Mouse (Mus musculus) monocyte, adult 2 months (primary cell): ENCODE data around the gene Tmem262.

Experiments
- DNase-seq, 2 experiments: peaks; one replicate each; pipeline ENCODE4 v3.0.0; 2022; ENCODE audit warnings: low spot score in 2 of 2, low read depth in 1 of 2

The Tmem262 gene

DNA sequence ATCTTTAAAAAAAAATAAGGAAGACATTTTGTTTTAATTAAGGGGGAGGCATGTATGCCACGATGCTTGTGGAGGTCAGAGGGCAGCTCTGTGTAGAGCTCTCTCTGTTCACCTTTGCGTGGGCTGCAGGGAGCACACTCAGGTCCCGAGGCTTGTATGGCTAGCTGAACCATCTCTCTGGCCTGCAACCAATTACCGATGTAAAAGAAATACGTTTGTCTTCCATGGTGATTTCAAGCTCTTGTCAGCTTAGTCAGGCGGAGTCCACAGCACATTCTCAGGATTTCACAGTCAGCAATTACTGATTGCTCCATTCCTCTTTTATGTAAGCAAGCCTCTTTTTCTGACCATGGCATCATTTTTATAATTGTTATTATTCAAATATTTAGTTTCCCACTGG, 21.4 kb downstream of the Tmem262 start:
- no peak for DNase-seq

DNA sequence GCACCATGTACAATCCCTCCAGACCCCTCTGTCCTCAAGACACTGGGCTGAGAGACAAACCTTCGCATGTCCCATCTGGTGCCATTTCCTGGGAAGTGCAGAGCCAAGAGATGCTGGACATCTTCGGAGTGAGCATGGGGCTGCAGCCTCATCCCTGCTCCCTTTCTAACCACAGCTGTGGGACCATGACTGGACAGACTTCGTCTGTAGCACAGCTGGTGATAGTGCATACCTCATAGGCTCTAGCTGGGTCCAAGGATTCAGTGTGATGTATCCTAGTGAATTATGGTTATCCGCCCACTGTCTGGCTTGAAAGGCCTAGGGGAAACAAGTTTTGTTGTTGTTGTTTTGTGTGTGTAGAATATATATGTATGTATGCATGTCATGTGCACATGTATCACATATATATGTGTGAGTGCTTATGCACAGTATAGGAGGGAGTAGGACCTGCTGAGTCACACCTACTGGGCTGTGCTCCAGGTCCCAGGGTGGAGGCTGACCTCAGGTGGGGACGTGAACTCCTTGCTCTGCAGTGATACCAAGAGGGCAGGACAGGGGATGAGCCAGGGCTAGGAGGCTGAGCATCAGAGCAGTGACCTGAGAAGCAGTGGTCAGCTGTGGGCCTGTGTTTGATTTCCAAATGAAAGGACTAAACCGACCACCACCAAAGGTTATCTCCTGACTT, 22.5 kb downstream of the Tmem262 start:
- DNase-seq, result no peak

DNA sequence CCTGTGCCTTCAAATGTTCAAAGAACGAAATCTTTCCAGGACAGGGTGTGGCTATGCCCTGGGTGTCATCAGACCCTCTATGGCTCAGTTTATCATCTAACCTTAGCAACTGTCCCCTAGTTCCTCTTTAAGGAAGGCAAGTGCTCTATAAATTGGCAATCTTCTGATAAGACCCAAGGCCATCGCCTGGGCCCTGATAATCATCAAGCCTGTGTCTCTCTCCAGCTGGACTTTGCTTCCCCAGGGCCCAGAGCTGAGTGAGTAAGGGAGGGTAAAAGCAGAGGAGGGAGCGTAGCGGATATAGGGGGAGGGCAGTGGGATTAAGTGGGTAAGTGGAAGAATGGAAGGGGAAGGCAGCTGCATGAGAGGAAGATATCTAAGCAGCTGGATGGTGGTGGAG, 24.6 kb downstream of the Tmem262 start:
- no peak for DNase-seq

DNA sequence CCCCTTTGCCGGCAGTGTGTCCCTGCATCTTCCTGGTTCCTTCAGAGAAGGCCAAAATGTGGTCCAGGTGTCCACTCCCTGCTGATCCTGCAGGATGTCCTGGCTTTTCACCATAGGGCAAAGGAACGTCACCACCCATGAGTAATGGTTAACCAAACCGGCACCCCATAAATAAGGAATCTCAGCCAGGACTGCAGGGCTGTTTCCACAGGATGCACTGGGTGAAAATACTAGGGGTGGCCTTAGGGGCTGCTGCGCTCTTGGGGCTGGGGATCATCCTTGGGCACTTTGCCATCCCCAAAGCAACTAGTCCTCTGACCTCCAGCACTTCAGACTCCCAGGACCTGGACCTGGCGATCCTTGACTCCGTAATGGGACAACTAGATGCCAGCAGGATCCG, 25.8 kb downstream of the Tmem262 start, which contains the start of gene Naaladl1:
Gene Naaladl1 (plus strand): TSS at position 197 of the 400 bp plus-strand sequence.
- no peak for DNase-seq

DNA sequence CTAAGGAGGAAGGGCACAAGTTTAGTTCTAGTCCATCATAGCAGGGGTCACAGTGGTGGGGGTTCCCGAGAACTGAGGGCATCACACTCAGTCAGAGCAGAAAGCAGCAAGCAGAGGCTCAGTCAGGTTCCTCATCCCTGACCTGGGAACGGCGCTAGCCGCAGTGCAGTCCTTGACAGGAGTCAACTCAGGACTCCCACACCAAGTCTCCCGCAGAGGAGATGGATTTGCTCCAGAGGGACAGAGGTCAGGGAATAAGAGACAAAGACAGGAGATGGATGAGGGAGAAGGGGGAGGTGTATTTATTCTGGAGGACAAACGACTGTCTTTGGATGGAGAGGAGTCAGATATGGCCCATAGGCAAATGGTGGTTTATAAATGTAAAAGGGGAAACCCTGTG, 33.3 kb downstream of the Tmem262 start:
- DNase-seq, result no peak

DNA sequence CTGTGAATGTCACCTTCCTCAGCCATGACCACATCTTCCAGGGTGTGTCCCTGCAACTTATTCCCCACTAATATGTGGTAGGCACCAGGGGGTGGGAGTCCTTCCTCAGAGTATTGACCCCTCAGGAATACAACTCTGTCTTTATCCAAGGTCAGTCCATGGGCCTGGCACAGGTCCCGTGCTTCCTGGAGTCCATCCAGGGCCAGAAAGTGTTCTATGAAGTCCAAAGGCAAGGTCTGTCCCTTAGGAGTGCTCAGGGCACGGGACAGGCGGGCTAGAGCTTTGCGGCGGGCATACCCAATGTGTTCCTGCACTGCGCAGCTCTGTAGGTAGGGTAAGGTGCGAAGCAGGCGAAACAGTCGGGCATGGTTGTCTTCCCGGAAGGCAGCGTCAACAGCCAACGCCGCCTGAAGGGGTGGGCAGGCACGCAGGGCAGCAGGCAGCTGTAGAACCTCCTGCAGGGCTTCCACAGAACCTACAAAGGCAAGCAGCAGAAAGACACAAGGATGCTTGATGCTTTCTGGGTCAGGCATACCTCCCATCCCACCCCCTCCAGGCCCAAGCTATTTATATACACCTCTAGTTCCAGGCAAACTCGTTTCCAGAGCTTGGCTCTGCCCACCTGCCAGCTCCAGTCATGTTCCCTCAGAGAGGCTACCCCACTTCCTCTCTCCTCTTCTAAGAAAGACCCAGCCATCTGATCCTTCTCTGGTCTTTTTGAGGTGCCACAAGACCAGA, 36.4 kb downstream of the Tmem262 start:
- DNase-seq, result no peak

DNA sequence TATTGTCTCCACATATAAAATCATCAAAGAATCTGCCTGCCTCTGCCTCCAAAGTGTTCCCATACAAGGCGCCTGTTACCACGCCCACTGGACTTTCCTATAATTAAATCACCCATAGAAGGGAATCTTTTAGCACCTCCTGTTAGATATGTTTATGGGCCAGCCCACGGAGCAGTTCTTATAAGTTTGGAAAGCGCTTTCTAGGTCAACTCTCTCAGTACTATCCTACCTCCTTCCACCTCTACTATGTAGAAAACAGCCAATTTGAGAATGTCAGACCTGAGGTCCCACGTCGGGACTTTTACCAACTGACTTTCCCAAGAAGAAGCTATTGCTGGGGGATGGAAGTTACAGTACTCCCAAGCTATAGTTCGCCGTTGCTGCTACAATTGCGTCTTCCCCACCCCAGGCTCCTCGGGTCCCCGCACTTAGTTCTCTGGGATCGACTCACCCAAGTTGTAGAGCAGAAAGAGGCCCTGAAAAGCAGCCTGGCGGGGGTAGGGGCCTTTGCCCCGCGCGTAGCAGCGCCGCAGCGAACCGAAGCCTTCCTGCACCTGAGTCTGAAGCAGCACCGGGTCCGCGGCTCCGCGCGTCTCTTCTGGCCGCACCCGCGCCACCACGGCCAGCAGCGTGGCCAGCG, 37.6 kb downstream of the Tmem262 start:
- DNase-seq, result no peak

DNA sequence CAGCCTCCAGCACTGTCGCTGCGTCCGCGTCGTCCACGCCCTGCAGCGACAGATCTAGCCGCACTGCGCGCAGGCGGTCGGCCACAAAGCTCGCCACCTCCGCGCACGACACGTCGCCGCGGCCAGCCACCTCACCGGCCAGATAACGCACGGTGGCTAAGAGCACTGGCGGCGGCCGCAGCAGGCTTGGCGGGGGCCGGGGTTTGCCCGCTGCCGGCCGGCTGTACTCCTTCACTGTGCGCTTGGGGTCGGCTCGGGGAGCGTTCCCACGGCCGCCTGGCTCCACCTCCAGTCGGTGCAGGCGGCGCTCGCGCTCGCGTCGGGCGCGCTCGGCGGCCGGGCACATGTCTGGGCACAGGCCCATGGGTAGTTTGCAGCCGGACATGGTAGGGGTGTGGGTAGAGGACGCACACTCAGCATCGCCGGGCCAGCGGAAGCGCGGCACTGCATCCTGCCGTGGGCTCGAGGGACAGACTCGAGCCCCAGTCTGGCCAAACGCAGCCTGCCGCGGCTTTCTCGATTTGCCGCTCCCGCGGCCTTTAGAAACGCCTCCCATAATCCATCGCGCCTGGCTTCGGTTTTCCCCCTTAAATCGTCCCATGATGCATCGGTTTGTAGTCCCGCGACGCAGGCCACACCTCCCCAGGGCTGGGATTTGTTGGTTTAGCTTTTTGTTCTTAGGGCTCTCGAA, 38.3 kb downstream of the Tmem262 start, which contains the start of gene Sac3d1:
Gene Sac3d1 (minus strand): TSS at position 665 of the 691 bp plus-strand sequence.
- DNase-seq, result peak; percentile 53 to 70

DNA sequence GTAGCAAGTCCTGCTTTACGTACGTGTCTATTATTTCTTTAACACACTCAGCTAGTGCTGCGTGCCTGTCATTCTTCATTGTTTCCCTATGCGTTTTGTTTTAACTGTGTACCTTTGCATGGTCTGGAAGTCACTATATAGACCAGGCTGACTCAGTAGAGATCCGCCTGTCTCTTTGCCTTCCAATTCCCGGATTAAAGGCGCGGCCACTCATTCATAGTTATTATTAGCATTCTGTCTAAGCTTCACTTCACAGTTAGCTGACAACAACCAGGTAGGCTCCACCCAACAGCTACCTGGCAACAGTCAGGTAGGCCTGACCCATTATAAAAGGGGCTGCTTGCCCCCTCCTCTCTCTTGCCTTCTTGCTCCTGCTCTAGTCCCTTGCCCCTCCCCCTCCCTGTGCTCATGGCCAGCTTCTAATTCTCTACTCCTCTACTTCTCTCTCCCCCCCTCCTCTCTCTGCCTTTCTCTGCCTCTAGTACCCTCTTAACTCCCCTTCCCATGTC, 38.9 kb downstream of the Tmem262 start:
- DNase-seq, result no peak

DNA sequence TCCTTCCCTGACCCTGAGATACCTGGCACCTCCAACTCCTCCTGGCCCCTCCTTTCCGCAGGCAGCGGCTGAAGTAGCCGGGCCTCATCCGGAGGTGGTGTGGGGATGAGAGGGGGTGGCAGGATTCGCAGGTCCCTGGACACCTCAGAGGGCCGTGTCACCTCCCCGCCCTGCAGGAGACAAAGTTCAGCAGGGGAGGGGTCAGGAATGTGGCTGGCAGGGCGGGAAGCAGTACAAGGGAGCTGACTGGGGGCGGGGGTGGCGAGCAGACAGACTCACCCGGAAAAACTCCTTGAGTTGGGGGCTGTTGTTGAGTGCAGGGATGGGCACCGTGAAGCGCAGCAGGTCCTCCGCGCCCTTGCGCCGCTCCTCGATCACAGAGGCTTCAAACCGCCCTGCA, 41.9 kb downstream of the Tmem262 start:
- DNase-seq, result no peak

DNA sequence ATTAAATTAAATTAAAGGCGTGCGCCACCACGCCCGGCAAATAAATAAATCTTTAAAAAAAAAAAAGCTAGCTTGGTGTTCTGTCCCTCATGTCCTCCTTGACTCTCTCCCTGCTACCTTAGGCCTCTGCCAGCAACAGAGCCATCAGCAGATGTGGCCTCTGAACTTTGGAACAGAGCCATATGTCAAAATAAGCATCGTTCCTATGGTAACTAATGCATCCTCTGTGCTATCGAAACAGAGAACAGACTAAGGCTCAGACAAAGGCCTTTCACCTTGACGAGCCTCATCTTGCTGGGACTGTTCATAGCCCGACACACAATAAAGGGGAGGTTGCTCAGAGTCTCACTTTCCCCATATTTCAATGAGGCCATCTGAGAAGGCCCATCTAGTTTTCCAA, 43.5 kb downstream of the Tmem262 start:
- DNase-seq, result no peak

DNA sequence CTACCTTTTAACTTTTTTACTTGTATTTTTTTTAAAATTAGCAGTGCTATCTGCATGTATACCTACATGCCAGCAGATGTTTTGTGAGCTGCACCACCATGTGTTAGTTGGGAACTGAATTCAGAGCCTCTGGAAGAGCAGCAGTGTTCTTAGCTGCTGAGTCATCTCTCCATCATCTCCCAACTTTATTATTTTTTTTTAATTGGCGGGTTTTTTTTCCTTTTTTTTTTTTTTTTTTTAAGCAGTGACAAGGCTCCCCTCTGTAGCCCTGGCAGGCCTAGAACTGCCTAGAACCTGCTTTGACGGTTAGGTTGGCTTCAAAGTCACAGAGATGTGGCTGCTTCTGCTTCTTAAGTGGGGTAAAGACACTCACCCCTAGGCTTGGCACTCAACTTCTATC, 45.1 kb downstream of the Tmem262 start:
- DNase-seq, result no peak

DNA sequence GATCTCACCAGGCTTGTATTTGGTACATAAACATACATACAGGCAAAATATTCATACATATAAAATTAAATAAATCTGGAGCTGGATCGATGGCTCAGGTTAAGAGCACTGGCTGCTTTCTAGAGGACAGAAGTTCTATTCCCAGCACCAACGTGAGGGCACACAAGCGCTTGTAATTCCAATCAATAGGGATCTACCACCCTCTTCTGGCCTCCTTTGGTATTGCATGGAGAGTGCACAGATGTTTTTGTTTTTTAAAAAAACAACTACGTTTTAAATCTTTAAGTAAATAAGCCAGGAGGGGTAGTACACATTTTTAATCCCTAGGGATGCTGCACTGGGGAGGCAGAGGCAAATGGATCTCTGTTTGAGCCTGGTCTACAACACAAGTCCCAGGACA, 46.5 kb downstream of the Tmem262 start:
- DNase-seq, result peak; percentile 33 to 39

DNA sequence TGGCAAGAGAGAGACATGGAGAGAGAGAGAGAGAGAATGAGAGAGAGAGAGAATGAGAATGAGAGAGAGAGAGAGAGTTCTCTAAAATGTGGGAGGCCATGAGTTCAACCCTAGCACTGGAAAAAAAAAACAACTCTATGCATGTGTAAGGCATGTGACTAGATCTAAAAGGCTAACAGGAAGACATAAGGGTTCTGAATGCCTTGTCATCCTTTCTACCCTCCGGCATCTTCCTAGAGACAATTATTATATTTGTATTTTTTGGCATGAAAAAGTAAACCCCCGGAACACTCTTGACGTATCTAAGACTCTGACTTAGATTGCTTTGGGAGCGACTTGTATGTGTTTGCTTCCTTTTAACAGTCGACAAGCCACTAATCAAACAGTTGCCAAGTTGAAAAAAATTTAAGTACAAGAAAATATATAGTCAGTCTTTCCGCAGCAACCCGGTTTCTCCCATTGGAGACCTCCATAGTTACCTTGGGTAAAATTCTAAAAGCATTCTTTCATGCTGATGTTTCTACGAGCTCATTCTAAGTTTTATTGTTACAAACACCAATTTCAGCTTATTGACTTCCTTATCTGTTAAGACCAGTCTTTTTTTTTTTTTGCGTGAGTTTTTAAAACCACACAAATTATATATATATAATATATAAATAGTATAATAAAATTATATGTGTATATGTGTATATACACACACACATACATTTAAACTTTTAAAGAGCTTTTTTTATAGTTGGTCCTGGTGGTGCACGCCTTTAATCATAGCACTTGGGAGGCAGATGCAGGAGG, 47.2 kb downstream of the Tmem262 start:
- no peak for DNase-seq

DNA sequence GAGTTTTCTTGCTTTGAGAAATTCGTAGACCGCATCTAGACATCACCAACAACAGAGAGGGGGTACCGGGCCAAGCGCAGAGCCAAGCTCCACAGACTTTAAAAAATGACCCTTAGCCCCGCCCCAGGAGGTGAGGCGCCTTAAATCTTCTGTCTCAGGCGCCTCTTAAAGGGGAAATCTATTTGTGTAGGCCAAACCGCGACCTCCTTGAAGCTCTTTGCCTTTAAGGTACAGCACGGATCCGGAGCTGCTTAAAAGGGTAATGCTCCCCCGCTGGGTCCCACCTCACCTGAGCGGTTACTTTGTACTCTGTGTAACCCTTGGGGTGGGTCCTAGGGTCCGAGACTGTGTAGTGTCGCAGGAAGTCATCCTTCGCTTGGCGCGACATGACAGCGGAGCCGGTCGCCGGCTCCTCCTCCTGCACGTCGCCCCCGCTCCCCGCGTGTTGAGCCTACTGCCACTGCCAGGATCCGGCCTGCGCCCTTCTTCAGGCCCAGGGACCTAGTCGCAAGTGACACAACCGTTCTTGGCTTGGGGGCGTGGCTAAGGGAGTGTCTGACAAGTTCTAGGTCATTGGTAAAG, 48.0 kb downstream of the Tmem262 start, which contains the start of gene Snx15:
Gene Snx15 (minus strand): TSS at position 545 of the 582 bp plus-strand sequence.
- DNase-seq, result peak; percentile 89 to 92
